ENCODE assay signal across 18 mouse cellular contexts in the genomic region with DNA sequence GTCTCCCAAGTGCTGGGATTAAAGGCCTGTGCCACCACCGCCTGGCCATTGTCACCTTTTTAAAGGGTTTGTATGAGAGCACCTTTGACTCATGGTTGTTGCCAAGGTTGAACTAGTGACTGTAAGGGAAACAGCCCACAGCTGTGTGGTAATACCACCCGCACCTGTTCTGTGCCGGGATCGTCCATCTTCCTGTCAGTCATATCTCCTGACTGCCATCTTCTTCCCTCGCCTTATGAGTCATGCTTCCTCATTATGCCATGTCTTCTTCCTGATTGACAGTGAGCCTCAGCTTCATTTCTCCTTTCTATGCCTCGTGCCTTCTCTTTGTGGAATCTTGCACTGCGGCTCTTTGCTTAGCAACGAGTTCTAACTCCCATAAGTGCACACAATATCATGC. TPM values are rescaled to one million over a fixed set of nuclear protein-coding genes. Genes with fewer than 3 reads are reported as not detected.
DNase-seq lines count a peak whose midpoint lies in the region; ATAC-seq lines count a peak whose summit lies in the region.
"Had no signal": no experiment of that assay in that cellular context is flagged by ENCODE, and none has a peak within 500 bp of the region (broad histone marks: within the 10 kb centered on the region; RNA-seq: fewer than 3 reads in every experiment).

No protein-coding gene starts in this region.

- H3K27ac ChIP-seq in macrophage, result peak overlapping the region; percentile 46
- no peak overlapping the region for H3K27ac ChIP-seq in heart, embryonic 11.5 days (ENCODE audit: low read depth, low read length)
- H3K27ac ChIP-seq: embryonic facial prominence, embryonic 13.5 days; forebrain, embryonic 15.5 days; hindbrain, embryonic 12.5 days; lung, embryonic 15.5 days; midbrain, embryonic 15.5 days had no signal

- ATAC-seq in heart, embryonic 11.5 days (replicated peaks; ENCODE audit: insufficient number of reproducible peaks, low FRiP score, low TSS enrichment), result no peak
- ATAC-seq: forebrain, embryonic 15.5 days; intestine, embryonic 16.5 days; midbrain, embryonic 15.5 days had no signal

- intact Hi-C loops in heart, postnatal 36 days (cut with DNase I), result no loop called here

- H3K4me2 ChIP-seq in heart, embryonic 11.5 days, result no peak overlapping the region
- H3K4me2 ChIP-seq: embryonic facial prominence, embryonic 13.5 days; forebrain, embryonic 15.5 days; hindbrain, embryonic 12.5 days; lung, embryonic 15.5 days; midbrain, embryonic 15.5 days had no signal

- peak; percentile 31 for DNase-seq in layer of hippocampus, adult 9-11 months
- DNase-seq in layer of hippocampus, postnatal 36 days, result no peak
- peak; percentile 41 for DNase-seq in MEL-GATA-1-ER (ENCODE audit: extremely low read depth, low read depth)
- DNase-seq in splenic B cell, adult 2 months (ENCODE audit: low read depth, low spot score), result peak; percentile 26
- no peak for DNase-seq in heart, postnatal 36 days
- DNase-seq: adrenal gland, adult 2 months; cerebellum, adult 11 months; cerebellum, postnatal 10 days; gastrocnemius, postnatal 14 days; right cerebral cortex, postnatal 25 days had no signal

- no peaks in the 10 kb centered on the region for H3K36me3 ChIP-seq in macrophage (ENCODE audit: inconsistent target)
- no peaks in the 10 kb centered on the region for H3K36me3 ChIP-seq in splenic B cell, adult 2 months (ENCODE audit: control insufficient read depth, insufficient read depth, low read length, poor library complexity, severe bottlenecking)
- no peaks in the 10 kb centered on the region for H3K36me3 ChIP-seq in heart, embryonic 11.5 days (ENCODE audit: control insufficient read depth, insufficient read depth, low read length)
- H3K36me3 ChIP-seq: embryonic facial prominence, embryonic 13.5 days; forebrain, embryonic 15.5 days; hindbrain, embryonic 12.5 days; lung, embryonic 15.5 days; midbrain, embryonic 15.5 days had no signal

- no peak overlapping the region for H3K9ac ChIP-seq in heart, embryonic 11.5 days (ENCODE audit: low read depth, low read length)
- H3K9ac ChIP-seq: embryonic facial prominence, embryonic 13.5 days; forebrain, embryonic 15.5 days; hindbrain, embryonic 12.5 days; lung, embryonic 15.5 days; midbrain, embryonic 15.5 days had no signal

- H3K4me1 ChIP-seq in heart, embryonic 11.5 days (ENCODE audit: control insufficient read depth, insufficient read depth, low read length), result no peaks in the 10 kb centered on the region
- H3K4me1 ChIP-seq: embryonic facial prominence, embryonic 13.5 days; forebrain, embryonic 15.5 days; hindbrain, embryonic 12.5 days; midbrain, embryonic 15.5 days had no signal

- no peaks in the 10 kb centered on the region for H3K9me3 ChIP-seq in heart, embryonic 11.5 days (replicated peaks; ENCODE audit: control insufficient read depth, low read length)
- H3K9me3 ChIP-seq: embryonic facial prominence, embryonic 13.5 days; forebrain, embryonic 15.5 days; hindbrain, embryonic 12.5 days; lung, embryonic 15.5 days; midbrain, embryonic 15.5 days had no signal

- no peaks in the 10 kb centered on the region for H3K27me3 ChIP-seq in splenic B cell, adult 2 months (ENCODE audit: control insufficient read depth, insufficient read depth, low read length, poor library complexity, severe bottlenecking)
- H3K27me3 ChIP-seq in heart, embryonic 11.5 days (ENCODE audit: control insufficient read depth, insufficient read depth, low read length), result no peaks in the 10 kb centered on the region
- H3K27me3 ChIP-seq: embryonic facial prominence, embryonic 13.5 days; forebrain, embryonic 15.5 days; hindbrain, embryonic 12.5 days; lung, embryonic 15.5 days; midbrain, embryonic 15.5 days had no signal

- peaks cover 6% of the 10 kb centered on the region; the same call in 1 of the 2 replicates for H3K79me2 ChIP-seq in macrophage (ENCODE audit: inconsistent target)

- no peak overlapping the region for H3K4me3 ChIP-seq in macrophage (ENCODE audit: inconsistent target)
- no peak overlapping the region for H3K4me3 ChIP-seq in heart, embryonic 11.5 days (ENCODE audit: low read depth, low read length)
- H3K4me3 ChIP-seq: embryonic facial prominence, embryonic 13.5 days; forebrain, embryonic 15.5 days; hindbrain, embryonic 12.5 days; lung, embryonic 15.5 days; midbrain, embryonic 15.5 days had no signal

- WGBS in macrophage (ENCODE audit: missing documents), result 15% methylated on average over 8 of the region's 8 CpGs
- 86% methylated on average over 8 of the region's 8 CpGs for WGBS in heart, embryonic 11.5 days (ENCODE audit: insufficient replicate concordance)

RNA-seq across cellular contexts. Expression of a gene that starts 9.4 kb away (rescaled TPM):
- 100 to 1,000 TPM; 115 to 124 TPM for total RNA-seq in layer of hippocampus, postnatal 36 days (2021)
- 10 to 100 TPM in 4 of 26 experiments, 1 to 10 TPM in 22; 2.1 to 25.5 (median 6.7) TPM for total RNA-seq in macrophage (2018; cell fraction: chromatin; rRNA removed)
- total RNA-seq in macrophage (2018; cell fraction: cytosol; rRNA removed), result 10 to 100 TPM; 18.3 to 42.3 (median 27.8) TPM
- 10 to 100 TPM; 11.6 to 43.2 (median 22.6) TPM for total RNA-seq in macrophage (2018; cell fraction: nucleus; rRNA removed)
- 30.7 to 45.3 TPM (median 34.4 TPM) in 3 replicates for polyA plus RNA-seq in macrophage (2018)
- 10 to 100 TPM; 55.0 to 67.6 TPM for total RNA-seq in heart, postnatal 36 days (2021)
- polyA plus RNA-seq in heart, embryonic 11.5 days (2014; fragmentation: Nextera tagmentation; extraction: Ambion mirVana), result 60.5 and 68.8 TPM in 2 replicates

RNA-seq across cellular contexts. Expression of a gene that starts 11.9 kb away (rescaled TPM):
- 10 to 100 TPM; 10.3 to 10.8 TPM for total RNA-seq in layer of hippocampus, postnatal 36 days (2021)
- total RNA-seq in macrophage (2018; cell fraction: chromatin; rRNA removed), result 1 to 10 TPM in 9 of 26 experiments, under 1 TPM in 10, not detected in 7; 0.22 to 6.6 (median 0.96) TPM
- total RNA-seq in macrophage (2018; cell fraction: cytosol; rRNA removed), result 1 to 10 TPM in 19 of 26 experiments, under 1 TPM in 7; 0.29 to 5.9 (median 1.6) TPM
- total RNA-seq in macrophage (2018; cell fraction: nucleus; rRNA removed), result 1 to 10 TPM in 11 of 26 experiments, under 1 TPM in 15; 0.18 to 9.5 (median 0.78) TPM
- 1.9 to 6.9 TPM (median 5.2 TPM) in 3 replicates for polyA plus RNA-seq in macrophage (2018)
- 10 to 100 TPM; 32.3 to 35.8 TPM for total RNA-seq in heart, postnatal 36 days (2021)
- polyA plus RNA-seq in heart, embryonic 11.5 days (2014; fragmentation: Nextera tagmentation; extraction: Ambion mirVana), result 2.2 and 3.5 TPM in 2 replicates

RNA-seq across cellular contexts. Expression of a gene that starts 39.8 kb away (rescaled TPM):
- total RNA-seq in layer of hippocampus, postnatal 36 days (2021), result 10 to 100 TPM; 44.4 to 46.0 TPM
- 10 to 100 TPM in 24 of 26 experiments, 1 to 10 TPM in 2; 4.2 to 55.6 (median 24.0) TPM for total RNA-seq in macrophage (2018; cell fraction: chromatin; rRNA removed)
- total RNA-seq in macrophage (2018; cell fraction: cytosol; rRNA removed), result 10 to 100 TPM; 20.1 to 46.3 (median 32.6) TPM
- 10 to 100 TPM; 12.5 to 83.1 (median 29.6) TPM for total RNA-seq in macrophage (2018; cell fraction: nucleus; rRNA removed)
- 25.7 to 72.6 TPM (median 28.7 TPM) in 3 replicates for polyA plus RNA-seq in macrophage (2018)
- total RNA-seq in heart, postnatal 36 days (2021), result 10 to 100 TPM; 69.0 to 72.7 TPM
- 84.5 and 88.2 TPM in 2 replicates for polyA plus RNA-seq in heart, embryonic 11.5 days (2014; fragmentation: Nextera tagmentation; extraction: Ambion mirVana)

RNA-seq across cellular contexts. Expression of a gene that starts 40.3 kb away (rescaled TPM):
- total RNA-seq in layer of hippocampus, postnatal 36 days (2021), result 100 to 1,000 TPM; 241 to 252 TPM
- total RNA-seq in macrophage (2018; cell fraction: chromatin; rRNA removed), result 1,000 to 10,000 TPM; 1,105 to 1,850 (median 1,369) TPM
- total RNA-seq in macrophage (2018; cell fraction: cytosol; rRNA removed), result 100 to 1,000 TPM; 104 to 207 (median 153) TPM
- 100 to 1,000 TPM; 611 to 930 (median 720) TPM for total RNA-seq in macrophage (2018; cell fraction: nucleus; rRNA removed)
- polyA plus RNA-seq in macrophage (2018), result 164 to 188 TPM (median 188 TPM) in 3 replicates
- total RNA-seq in heart, postnatal 36 days (2021), result 100 to 1,000 TPM; 129 to 154 TPM
- polyA plus RNA-seq in heart, embryonic 11.5 days (2014; fragmentation: Nextera tagmentation; extraction: Ambion mirVana), result 86.6 and 116 TPM in 2 replicates

Comparison
In these comparisons a context has a peak if more than half of its experiments do, and no peak if none do; other contexts are left out.
1. DNase-seq: peak in layer of hippocampus, adult 9-11 months (single experiment), MEL-GATA-1-ER (single experiment) and splenic B cell, adult 2 months (single experiment); none in layer of hippocampus, postnatal 36 days (0 of 2) and heart, postnatal 36 days (0 of 2).